Mouse (Mus musculus): Measurements from ENCODE around the gene Gm47791. TPM values are rescaled to one million over a fixed set of nuclear protein-coding genes. Genes with fewer than 3 reads are reported as not detected.

Gene Gm47791
- not detected in 2 replicates for total RNA-seq (2014; rRNA removed; ENCODE audit: low replicate concordance)
- not detected in 2 replicates for polyA plus RNA-seq (2015; fragmentation: Nextera tagmentation; extraction: Ambion mirVana)

DNA sequence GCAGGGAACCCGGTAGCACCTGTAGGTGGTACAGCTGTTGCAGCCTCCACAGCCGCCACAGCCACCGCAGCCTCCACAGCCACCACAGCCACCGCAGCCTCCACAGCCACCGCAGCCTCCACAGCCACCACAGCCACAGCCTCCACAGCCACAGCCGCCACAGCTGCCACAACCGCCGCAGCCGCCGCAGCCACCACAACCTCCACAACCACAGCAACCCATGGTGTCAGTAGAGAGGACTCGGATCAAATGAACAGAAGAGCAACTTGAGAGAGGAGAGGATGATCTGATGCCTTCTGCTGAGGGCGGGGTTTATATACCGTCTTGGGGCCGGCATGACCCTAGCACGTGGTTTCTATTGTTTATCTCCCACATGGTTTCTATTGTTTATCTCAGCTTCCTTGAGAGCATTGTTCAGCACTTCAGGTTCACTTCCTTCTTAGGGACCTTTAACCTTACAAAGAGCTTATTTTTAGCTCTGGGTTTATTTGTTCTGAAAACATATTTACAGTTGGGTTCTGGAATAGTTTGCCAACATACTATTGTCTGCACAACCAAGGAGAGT is at the start of gene Gm47791:
Gm47791 (minus strand) TSS at position 222 of the 565 bp plus-strand sequence.
- DNase-seq (ENCODE audit: low spot score): no peak
- H3K4me3 ChIP-seq (ENCODE audit: low read depth, low read length): no peak within 1 kb of the TSS

DNA sequence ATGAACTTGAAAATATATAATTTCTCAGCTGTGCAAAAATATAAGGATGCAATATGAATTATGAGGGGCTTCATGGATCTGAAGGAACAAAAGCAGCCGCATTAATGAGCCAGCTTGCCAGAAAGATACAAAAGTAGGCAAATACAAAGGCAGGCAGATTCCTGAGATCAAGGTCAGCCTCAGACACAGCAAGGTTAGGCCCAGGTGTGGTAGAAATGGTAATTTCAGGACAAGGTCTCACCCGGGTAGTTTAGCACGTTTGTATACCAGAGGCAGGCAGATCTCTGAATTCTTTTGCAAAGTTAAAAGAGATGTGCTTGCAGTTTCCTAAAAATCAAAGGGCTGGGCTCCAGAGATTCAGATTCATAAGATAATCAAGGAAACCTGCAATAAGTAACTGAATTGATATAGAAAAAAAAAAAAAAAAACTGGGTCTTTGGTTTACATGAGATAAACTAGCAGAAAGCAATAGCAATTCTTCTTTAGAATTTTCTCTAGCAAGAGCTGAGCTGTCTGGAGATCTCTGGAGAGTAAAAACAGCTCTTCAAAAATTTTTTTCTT is 49.7 kb upstream of the Gm47791 start:
- TF ChIP-seq CTCF (IDR thresholded peaks at IDR 0.05; ENCODE audit: low read depth) (no peak), EP300 (IDR thresholded peaks at IDR 0.05; ENCODE audit: low read depth) (no peak)
- Histone ChIP-seq H3K4me1 (ENCODE audit: control insufficient read depth, insufficient read depth) (peaks cover 11% of the 10 kb centered on the region; the same call in 1 of the 2 replicates), H3K27ac (ENCODE audit: low read depth) (no peak overlapping the region), H3K4me2 (ENCODE audit: low read depth, low read length) (no peak overlapping the region), H3K9ac (replicated peaks; ENCODE audit: low read depth, low read length) (no peak overlapping the region), H3K9me3 (replicated peaks; ENCODE audit: control insufficient read depth, low read length) (no peaks in the 10 kb centered on the region), H3K4me3 (ENCODE audit: low read depth, low read length) (no peak overlapping the region), H3K36me3 (replicated peaks; ENCODE audit: control insufficient read depth, insufficient read depth, low read length) (no peaks in the 10 kb centered on the region), H3K27me3 (ENCODE audit: control insufficient read depth, insufficient read depth, low read length) (no peaks in the 10 kb centered on the region)
- WGBS: 81% methylated on average over 3 of the region's 3 CpGs
- no peak for ATAC-seq (ENCODE audit: insufficient read depth, low read depth)
- DNase-seq (ENCODE audit: low spot score): no peak

More for the DNA sequence above, at the start of gene Gm47791:
- Histone ChIP-seq H3K4me2 (ENCODE audit: low read depth, low read length) (no peak within 1 kb of the TSS), H3K9ac (replicated peaks; ENCODE audit: low read depth, low read length) (no peak within 1 kb of the TSS), H3K36me3 (replicated peaks; ENCODE audit: control insufficient read depth, insufficient read depth, low read length) (no peaks in the 10 kb centered on the region), H3K4me1 (ENCODE audit: control insufficient read depth, insufficient read depth) (no peaks in the 10 kb centered on the region), H3K9me3 (replicated peaks; ENCODE audit: control insufficient read depth, low read length) (no peaks in the 10 kb centered on the region), H3K27ac (ENCODE audit: low read depth) (no peak within 1 kb of the TSS), H3K27me3 (ENCODE audit: control insufficient read depth, insufficient read depth, low read length) (no peaks in the 10 kb centered on the region)
- WGBS: 76% methylated on average over 15 of the region's 15 CpGs
- TF ChIP-seq EP300 (IDR thresholded peaks at IDR 0.05; ENCODE audit: low read depth) (no peak), CTCF (IDR thresholded peaks at IDR 0.05; ENCODE audit: low read depth) (no peak)
- ATAC-seq (ENCODE audit: insufficient read depth, low read depth): no peak

- no peak for ATAC-seq (ENCODE audit: insufficient read depth, low read depth)
- Histone ChIP-seq H3K4me3 (ENCODE audit: low read depth, low read length) (no peak overlapping the region), H3K4me1 (ENCODE audit: control insufficient read depth, insufficient read depth) (peaks cover 13% of the 10 kb centered on the region; the same call in 1 of the 2 replicates), H3K9me3 (replicated peaks; ENCODE audit: control insufficient read depth, low read length) (no peaks in the 10 kb centered on the region), H3K27ac (ENCODE audit: low read depth) (0 out of 2 replicates have a peak overlapping the region, but pooled peaks have one; percentile 46), H3K4me2 (ENCODE audit: low read depth, low read length) (peak overlapping the region; percentile 34; the same call in 1 of the 2 replicates), H3K9ac (replicated peaks; ENCODE audit: low read depth, low read length) (0 out of 2 replicates have a peak overlapping the region, but pooled peaks have one; percentile 33), H3K36me3 (replicated peaks; ENCODE audit: control insufficient read depth, insufficient read depth, low read length) (no peaks in the 10 kb centered on the region), H3K27me3 (ENCODE audit: control insufficient read depth, insufficient read depth, low read length) (no peaks in the 10 kb centered on the region)
- DNase-seq (ENCODE audit: low spot score): no peak
- WGBS: 35% methylated on average over 15 of the region's 15 CpGs
- TF ChIP-seq EP300 (IDR thresholded peaks at IDR 0.05; ENCODE audit: low read depth): no peak
- no peak for TF ChIP-seq CTCF (IDR thresholded peaks at IDR 0.05; ENCODE audit: low read depth)
Measured at GRCm38 (mm10) chr1:82820179-82820578, 49.1 kb upstream of the Gm47791 start.

DNA sequence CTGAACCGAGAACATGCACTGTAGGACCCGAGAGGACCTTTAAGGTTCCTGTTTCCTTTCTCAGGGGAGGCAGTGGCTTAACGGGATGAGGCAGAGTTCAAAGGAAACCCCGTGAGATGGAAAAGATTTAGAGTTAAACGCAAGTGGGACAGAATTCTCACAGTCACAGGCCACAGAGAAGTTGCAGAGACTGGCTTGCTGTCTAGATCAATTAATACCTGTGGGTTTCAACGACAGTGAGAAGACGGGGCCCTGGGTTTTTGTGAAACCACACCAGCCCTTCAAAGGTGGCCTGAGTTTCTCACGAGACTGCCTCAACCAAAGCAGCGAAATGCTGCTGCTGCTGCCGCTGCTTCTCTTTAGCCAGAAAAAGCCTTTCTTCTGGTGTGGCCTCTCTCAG is 48.3 kb upstream of the Gm47791 start:
- Histone ChIP-seq H3K27me3 (ENCODE audit: control insufficient read depth, insufficient read depth, low read length) (no peaks in the 10 kb centered on the region), H3K4me2 (ENCODE audit: low read depth, low read length) (no peak overlapping the region), H3K9ac (replicated peaks; ENCODE audit: low read depth, low read length) (no peak overlapping the region), H3K4me1 (ENCODE audit: control insufficient read depth, insufficient read depth) (peaks cover 13% of the 10 kb centered on the region; the same call in 1 of the 2 replicates), H3K36me3 (replicated peaks; ENCODE audit: control insufficient read depth, insufficient read depth, low read length) (no peaks in the 10 kb centered on the region), H3K4me3 (ENCODE audit: low read depth, low read length) (no peak overlapping the region), H3K27ac (ENCODE audit: low read depth) (no peak overlapping the region), H3K9me3 (replicated peaks; ENCODE audit: control insufficient read depth, low read length) (no peaks in the 10 kb centered on the region)
- ATAC-seq (ENCODE audit: insufficient read depth, low read depth) (no peak), DNase-seq (ENCODE audit: low spot score) (no peak)
- 55% methylated on average over 10 of the region's 10 CpGs for WGBS
- no peak for TF ChIP-seq CTCF (IDR thresholded peaks at IDR 0.05; ENCODE audit: low read depth)
- TF ChIP-seq EP300 (IDR thresholded peaks at IDR 0.05; ENCODE audit: low read depth): no peak

GRCm38 (mm10) chr1:82815941-82816716 is 45.1 kb upstream of the Gm47791 start:
- DNase-seq (ENCODE audit: low spot score): peak; percentile 37
- Histone ChIP-seq H3K36me3 (replicated peaks; ENCODE audit: control insufficient read depth, insufficient read depth, low read length) (no peaks in the 10 kb centered on the region), H3K4me3 (ENCODE audit: low read depth, low read length) (peak overlapping the region; percentile 19; the same call in 1 of the 2 replicates), H3K27me3 (ENCODE audit: control insufficient read depth, insufficient read depth, low read length) (no peaks in the 10 kb centered on the region), H3K9me3 (replicated peaks; ENCODE audit: control insufficient read depth, low read length) (no peaks in the 10 kb centered on the region), H3K27ac (ENCODE audit: low read depth) (no peak overlapping the region), H3K9ac (replicated peaks; ENCODE audit: low read depth, low read length) (no peak overlapping the region), H3K4me2 (ENCODE audit: low read depth, low read length) (peak overlapping the region; percentile 56), H3K4me1 (ENCODE audit: control insufficient read depth, insufficient read depth) (peaks cover 13% of the 10 kb centered on the region; the same call in 1 of the 2 replicates)
- no peak for ATAC-seq (ENCODE audit: insufficient read depth, low read depth)
- no peak for TF ChIP-seq CTCF (IDR thresholded peaks at IDR 0.05; ENCODE audit: low read depth)
- no peak for TF ChIP-seq EP300 (IDR thresholded peaks at IDR 0.05; ENCODE audit: low read depth)
- 24% methylated on average over 17 of the region's 17 CpGs for WGBS
